Mouse (Mus musculus): ENCODE measurements around the gene Mup19. TPM values are rescaled to one million over a fixed set of nuclear protein-coding genes. Genes with fewer than 3 reads are reported as not detected.
"Not testable (repeated sequence)": the region's sequence is repeated elsewhere in the genome, so short reads cannot be mapped to it uniquely, and the experiment has no call there.

Gene Mup19
- not detected for total RNA-seq (2021)
- long read RNA-seq, experiment 1: 0 reads
- long read RNA-seq, experiment 2: 0 reads

- DNase-seq (ENCODE audit: low spot score in 2 of 2): not testable (repeated sequence)
Observed at GRCm38 (mm10) chr4:61782169-61782568, at the start of gene Mup19. Gene Mup19 (minus strand): TSS chr4:61782269.

- no peak for DNase-seq (ENCODE audit: low spot score in 2 of 2)
Observed at GRCm38 (mm10) chr4:61829211-61829610, 47.1 kb upstream of the Mup19 start.

- no peak for DNase-seq (ENCODE audit: low spot score in 2 of 2)
Observed at GRCm38 (mm10) chr4:61823185-61823584, 41.1 kb upstream of the Mup19 start.

GRCm38 (mm10) chr4:61822541-61822940 lies 40.5 kb upstream of the Mup19 start:
- DNase-seq (ENCODE audit: low spot score in 2 of 2): not testable (repeated sequence)

GRCm38 (mm10) chr4:61815602-61816001 lies 33.5 kb upstream of the Mup19 start:
- no peak for DNase-seq (ENCODE audit: low spot score in 2 of 2)

- DNase-seq (ENCODE audit: low spot score in 2 of 2): no peak
Observed at GRCm38 (mm10) chr4:61813435-61813834, 31.4 kb upstream of the Mup19 start.

- peak; percentile 4 to 15 for DNase-seq (ENCODE audit: low spot score in 2 of 2)
Observed at GRCm38 (mm10) chr4:61811193-61811592, 29.1 kb upstream of the Mup19 start.

- DNase-seq (ENCODE audit: low spot score in 2 of 2): not testable (repeated sequence)
Observed at GRCm38 (mm10) chr4:61808926-61809325, 26.9 kb upstream of the Mup19 start.

GRCm38 (mm10) chr4:61789699-61790098 lies 7.6 kb upstream of the Mup19 start:
- DNase-seq (ENCODE audit: low spot score in 2 of 2): not testable (repeated sequence)

GRCm38 (mm10) chr4:61784231-61784630 lies 2.2 kb upstream of the Mup19 start:
- not testable (repeated sequence) for DNase-seq (ENCODE audit: low spot score in 2 of 2)

Other genes with a start within 250 kb of the Mup19 start
- not detected for gene Mup17, start 186.4 kb downstream of the Mup19 start, total RNA-seq (2021)
- not detected for gene Mup18, start 108.1 kb downstream of the Mup19 start, total RNA-seq (2021)
- gene Mup5, start 53.0 kb upstream of the Mup19 start, total RNA-seq (2021): not detected